Mouse (Mus musculus): ENCODE measurements around the gene Ier2.

- TF ChIP-seq CTCF (IDR thresholded peaks at IDR 0.05; ENCODE audit: borderline replicate concordance, extremely low read depth, insufficient read depth, insufficient read length): no peak
- TF ChIP-seq POLR2A (IDR thresholded peaks at IDR 0.05; ENCODE audit: borderline replicate concordance, extremely low read depth, insufficient read depth, insufficient read length, poor library complexity, severe bottlenecking): no peak
These were observed 14.7 kb upstream of the Ier2 start for GRCm38 (mm10) chr8:84677305-84677704.
